Mouse (Mus musculus) gastrocnemius, adult 8-10 months (tissue): ENCODE measurements around the gene Arhgap11a. TPM values are rescaled to one million over a fixed set of nuclear protein-coding genes. Genes with fewer than 3 reads are reported as not detected.
A peak's percentile ranks its signal among the peaks of the same experiment; 100 is the strongest.

Experiments
- DNase-seq, 2 experiments: peaks; one replicate each; pipeline ENCODE4 v3.0.0; 2022; ENCODE audit warnings: low spot score in 2 of 2
- total RNA-seq, 4 experiments: library from RNA; stranded (reverse); gene quantifications; 2 replicates each; pipeline ENCODE4 v1.2.4; 2022

The Arhgap11a gene
- total RNA-seq = 1 to 10 TPM in 2 of 4 experiments, under 1 TPM in 2; 0.65 to 1.2 (median 0.92) TPM

- DNase-seq = peak; percentile 76 to 80
These were observed at the start of gene Arhgap11a for GRCm38 (mm10) chr2:113848245-113849121. TSS of gene Arhgap11a (minus strand) at chr2:113848661.

GRCm38 (mm10) chr2:113893385-113894122 lies 45.1 kb upstream of the Arhgap11a start:
- no peak for DNase-seq

GRCm38 (mm10) chr2:113887166-113887565 lies 38.7 kb upstream of the Arhgap11a start:
- no peak for DNase-seq

- no peak for DNase-seq
These were observed 37.6 kb upstream of the Arhgap11a start for GRCm38 (mm10) chr2:113886061-113886460.

- DNase-seq = no peak
These were observed 21.7 kb upstream of the Arhgap11a start for GRCm38 (mm10) chr2:113870115-113870514.

GRCm38 (mm10) chr2:113868404-113868803 lies 19.9 kb upstream of the Arhgap11a start:
- no peak for DNase-seq

GRCm38 (mm10) chr2:113866155-113866554 lies 17.7 kb upstream of the Arhgap11a start:
- no peak for DNase-seq

- DNase-seq = no peak
These were observed 680 bp upstream of the Arhgap11a start for GRCm38 (mm10) chr2:113849141-113849540.

- DNase-seq = no peak
These were observed 700 bp downstream of the Arhgap11a start for GRCm38 (mm10) chr2:113847678-113848244.

GRCm38 (mm10) chr2:113845081-113845480 lies 3.4 kb downstream of the Arhgap11a start:
- DNase-seq = no peak

GRCm38 (mm10) chr2:113841656-113842437 lies 6.6 kb downstream of the Arhgap11a start:
- no peak for DNase-seq

- DNase-seq = no peak
These were observed 9.0 kb downstream of the Arhgap11a start for GRCm38 (mm10) chr2:113839488-113839887.

- no peak for DNase-seq
These were observed 13.2 kb downstream of the Arhgap11a start for GRCm38 (mm10) chr2:113835219-113835618.

GRCm38 (mm10) chr2:113828943-113829882 lies 19.2 kb downstream of the Arhgap11a start, which contains the start of gene Scg5:
TSS of gene Scg5 (minus strand) at chr2:113829121.
- DNase-seq = no peak

- no peak for DNase-seq
These were observed 20.1 kb downstream of the Arhgap11a start for GRCm38 (mm10) chr2:113828086-113828942.

GRCm38 (mm10) chr2:113823909-113824308 lies 24.6 kb downstream of the Arhgap11a start:
- no peak for DNase-seq

GRCm38 (mm10) chr2:113822367-113822766 lies 26.1 kb downstream of the Arhgap11a start:
- no peak for DNase-seq

- no peak for DNase-seq
These were observed 27.2 kb downstream of the Arhgap11a start for GRCm38 (mm10) chr2:113821176-113821734.

- DNase-seq = no peak
These were observed 28.3 kb downstream of the Arhgap11a start for GRCm38 (mm10) chr2:113820117-113820516.
